Mouse (Mus musculus) right cerebral cortex, postnatal 36 days (tissue): ENCODE measurements around the gene Ttll3.

Source experiments
- DNase-seq, 2 experiments: peaks; one replicate each; pipeline ENCODE4 v3.0.0; 2022; ENCODE audit warnings: low spot score in 2 of 2, mixed read lengths in 1 of 2

The Ttll3 gene

GRCm38 (mm10) chr6:113419199-113419587 is 30.1 kb downstream of the Ttll3 start, which contains the start of gene Rpusd3:
Gene Rpusd3 (minus strand): TSS chr6:113419340.
- DNase-seq: peak; percentile 92

DNA sequence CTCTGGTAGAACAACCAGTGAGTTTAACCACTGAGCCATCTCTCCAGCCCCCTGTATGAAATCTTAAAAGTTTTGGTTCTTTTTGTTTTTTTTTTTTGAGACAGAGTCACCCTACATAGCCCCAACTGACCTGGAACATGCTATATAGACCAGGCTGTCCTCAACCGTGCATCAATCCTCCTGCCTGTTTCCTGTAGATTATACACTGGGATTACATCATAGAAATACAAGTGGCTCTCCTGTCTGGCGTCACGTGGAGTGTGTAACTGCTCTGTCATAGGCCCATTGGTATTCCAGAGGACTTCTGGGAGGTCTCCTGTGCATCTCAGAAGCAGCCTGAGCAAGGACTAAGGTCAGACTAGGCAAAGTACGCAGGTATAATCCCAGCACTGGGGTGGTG is 33.9 kb downstream of the Ttll3 start:
- no peak for DNase-seq

GRCm38 (mm10) chr6:113424187-113424586 is 35.1 kb downstream of the Ttll3 start:
- no peak for DNase-seq

DNA sequence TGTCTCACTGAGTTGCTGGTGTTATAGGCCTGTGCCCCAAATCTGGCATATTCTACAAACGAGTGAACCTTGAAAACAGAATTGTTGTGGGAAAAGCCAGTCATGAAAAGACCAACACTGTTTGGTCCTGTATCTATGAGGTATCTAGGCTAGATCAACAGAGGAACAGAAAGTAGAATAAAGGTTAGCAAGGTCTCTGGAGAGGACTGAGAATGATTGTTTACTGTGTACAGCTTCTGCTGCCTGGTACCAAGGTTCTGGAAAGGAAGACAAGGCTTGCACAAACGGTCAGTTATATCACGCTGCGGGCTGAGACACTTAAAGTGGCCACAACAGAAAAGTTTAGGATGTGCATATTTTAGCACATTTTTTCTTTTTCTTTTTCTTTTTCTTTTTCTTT is 37.6 kb downstream of the Ttll3 start:
- no peak for DNase-seq

DNA sequence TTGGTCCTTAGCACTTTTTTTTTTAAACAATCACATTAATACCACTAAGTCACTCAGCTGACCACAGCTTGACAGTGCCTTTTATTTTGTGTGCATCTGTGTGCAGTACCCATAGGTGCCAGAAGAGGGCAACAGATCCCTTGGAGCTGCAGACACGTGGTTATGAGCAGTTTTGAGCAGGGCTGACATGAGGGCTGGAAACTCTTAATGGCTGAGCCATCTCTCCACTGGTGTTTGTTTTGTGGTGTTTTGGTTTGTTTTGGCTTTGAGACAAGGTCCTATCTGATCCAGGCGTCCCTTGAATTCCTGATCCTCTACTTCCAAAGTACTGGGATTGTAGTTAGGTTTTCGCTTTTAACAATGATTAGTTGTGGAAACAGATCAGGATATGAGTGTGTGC is 38.3 kb downstream of the Ttll3 start:
- no peak for DNase-seq

GRCm38 (mm10) chr6:113428006-113428405 is 38.9 kb downstream of the Ttll3 start:
- DNase-seq: no peak

GRCm38 (mm10) chr6:113429965-113430364 is 40.9 kb downstream of the Ttll3 start:
- no peak for DNase-seq

DNA sequence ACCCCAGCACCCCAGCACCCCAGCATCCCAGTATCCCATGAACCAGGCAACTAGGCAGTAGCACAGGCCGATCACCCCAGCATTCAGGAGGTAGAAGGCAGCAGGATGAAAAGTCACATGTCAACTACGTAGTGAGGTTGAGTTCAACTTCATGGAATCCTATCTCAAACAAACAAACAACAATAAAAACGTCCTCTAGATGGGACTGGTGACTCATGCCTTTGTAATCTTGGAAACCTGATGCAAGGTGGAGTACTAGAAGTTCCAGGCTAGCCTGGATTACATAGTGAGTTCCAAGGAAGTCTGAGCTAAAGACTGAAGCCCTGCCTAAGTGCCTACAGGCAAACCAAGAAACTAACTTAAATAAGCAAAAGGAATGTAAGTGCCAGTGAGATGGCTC is 41.8 kb downstream of the Ttll3 start:
- no peak for DNase-seq

DNA sequence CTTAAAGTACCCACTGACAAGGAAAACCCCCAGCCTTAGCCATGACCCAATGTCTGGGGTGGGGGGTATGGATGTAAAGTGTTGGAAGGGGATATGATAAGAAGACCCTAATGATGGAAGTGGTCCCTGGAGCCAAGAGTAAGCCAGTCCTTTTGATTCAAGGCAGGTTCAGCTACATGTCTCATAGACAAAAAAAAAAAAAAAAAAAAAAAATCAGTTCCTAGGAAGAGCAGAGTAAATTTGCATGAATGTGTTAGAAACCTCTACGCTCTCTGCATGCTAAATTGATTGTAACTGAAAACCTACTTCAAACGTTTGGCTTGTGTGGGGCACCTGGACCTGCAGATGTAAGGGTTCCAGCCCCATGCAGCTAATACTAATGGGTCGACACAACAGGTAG is 42.7 kb downstream of the Ttll3 start:
- DNase-seq: no peak

- no peak for DNase-seq
These were observed 44.6 kb downstream of the Ttll3 start for GRCm38 (mm10) chr6:113433661-113434060.

GRCm38 (mm10) chr6:113434691-113435090 is 45.6 kb downstream of the Ttll3 start:
- no peak for DNase-seq

- DNase-seq: no peak
These were observed 46.7 kb downstream of the Ttll3 start, which contains the start of gene Cidec for GRCm38 (mm10) chr6:113435664-113436205. Gene Cidec (minus strand): TSS chr6:113435760.

- no peak for DNase-seq
These were observed 48.1 kb downstream of the Ttll3 start for GRCm38 (mm10) chr6:113437135-113437534.

DNA sequence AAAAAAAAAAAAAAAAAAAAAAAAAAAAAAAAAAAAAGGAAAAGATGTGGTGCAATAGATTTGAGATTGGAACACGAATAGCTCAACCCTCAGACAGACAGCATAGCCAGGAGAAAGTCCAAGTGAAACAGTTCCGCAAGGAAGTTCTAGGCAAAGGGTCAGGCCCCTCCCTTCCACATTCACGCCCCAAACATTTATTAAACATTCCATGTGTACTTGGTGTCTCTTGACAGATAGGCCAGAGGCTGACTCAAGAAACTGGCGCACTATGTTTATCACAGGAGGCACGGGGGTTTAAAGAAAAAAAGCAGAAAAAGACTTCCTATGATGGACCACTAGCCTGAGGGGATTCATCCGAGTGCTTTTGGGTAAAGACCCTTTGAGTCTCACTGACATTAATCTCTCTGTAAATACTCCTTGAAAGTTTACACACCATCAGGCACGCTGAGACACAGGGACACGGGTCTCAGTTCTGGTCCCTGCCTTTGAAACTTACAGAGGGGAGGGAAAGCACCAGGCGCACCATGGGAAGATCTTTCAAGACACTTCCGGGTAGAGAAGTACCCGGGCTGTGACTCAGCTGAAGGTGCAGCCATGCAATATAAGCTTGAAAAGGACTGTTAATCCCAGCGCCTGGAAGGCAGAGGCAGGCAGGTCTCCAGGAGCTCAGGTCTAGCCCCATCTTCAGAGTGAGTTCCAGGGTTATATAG is 49.8 kb downstream of the Ttll3 start:
- no peak for DNase-seq

- DNase-seq: no peak
These were observed 51.6 kb downstream of the Ttll3 start for GRCm38 (mm10) chr6:113440686-113441085.

DNA sequence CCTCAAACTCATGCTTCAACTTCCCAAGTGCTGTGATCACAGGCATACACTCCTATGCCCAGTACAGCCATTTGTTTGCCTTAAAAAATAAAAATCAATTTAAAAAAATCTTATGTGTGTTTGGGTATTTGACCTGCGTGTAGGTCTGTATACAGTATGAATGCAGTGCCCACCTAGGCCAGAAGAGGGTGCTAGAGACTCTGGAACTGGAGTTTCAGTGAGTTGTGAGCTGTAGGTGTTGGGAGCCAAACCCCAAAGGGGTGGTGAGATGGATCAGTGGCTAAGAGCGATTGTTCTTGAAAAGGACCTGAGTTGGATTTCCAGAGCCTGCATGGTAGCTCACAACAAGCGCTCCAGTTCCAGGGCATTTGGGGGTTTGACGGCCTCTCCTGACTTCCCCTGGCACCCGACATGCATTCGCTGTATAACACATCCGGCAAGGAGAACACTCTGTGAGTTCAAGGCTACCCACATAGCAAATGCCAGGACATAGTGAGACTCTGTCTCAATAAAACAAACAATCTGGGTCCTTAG is 52.2 kb downstream of the Ttll3 start:
- peak; percentile 29 to 40 for DNase-seq

- DNase-seq: no peak
These were observed 53.0 kb downstream of the Ttll3 start for GRCm38 (mm10) chr6:113442087-113442441.

GRCm38 (mm10) chr6:113442442-113443090 is 53.5 kb downstream of the Ttll3 start, which contains the start of gene Jagn1:
Gene Jagn1 (plus strand): TSS chr6:113442569.
- DNase-seq: peak; percentile 84 to 87

DNA sequence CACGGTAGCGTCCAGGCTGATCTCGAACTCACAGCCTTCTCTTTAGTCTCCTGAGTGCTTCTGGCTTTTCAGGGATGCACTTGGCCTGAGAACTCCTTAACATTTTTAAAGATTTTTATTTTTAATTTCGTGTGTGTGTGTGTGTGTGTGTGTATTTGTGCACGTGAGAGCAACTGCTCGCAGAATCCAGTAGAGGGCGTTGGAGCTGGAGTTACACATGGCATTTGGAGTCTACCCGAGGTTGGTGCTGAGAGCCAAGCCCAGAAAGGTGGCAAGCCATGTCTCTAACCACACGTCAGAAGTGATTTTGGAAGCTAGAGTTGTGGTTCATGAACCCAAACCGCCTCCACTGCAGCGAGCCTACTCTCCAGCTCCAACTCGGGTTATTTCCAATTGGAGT is 54.0 kb downstream of the Ttll3 start:
- DNase-seq: no peak

GRCm38 (mm10) chr6:113444207-113444965 is 55.3 kb downstream of the Ttll3 start:
- DNase-seq: no peak

- DNase-seq: no peak
These were observed 58.6 kb downstream of the Ttll3 start for GRCm38 (mm10) chr6:113447639-113448038.

- DNase-seq: no peak
These were observed 62.8 kb downstream of the Ttll3 start for GRCm38 (mm10) chr6:113451839-113452238.
